Mouse (Mus musculus) lung, postnatal 0 days (tissue): ENCODE measurements at regions not wholly inside any gene's neighbourhood (a gene's known extent, or its start where the extent isn't known, plus 50 kb on each side); places are given as distances from the start of the nearest gene placed in this dataset.

ENCODE experiments used
- ATAC-seq: fragments of 200-750 bp; cut with Nextera tagmentation; 2 replicates; pipeline ENCODE4 v1.8.0; 2017; ENCODE audit warnings: moderate library complexity
- DNase-seq: peaks from one replicate; pipeline ENCODE4 v3.0.0-alpha.2; 2016; ENCODE audit warnings: low spot score
- H3K27ac ChIP-seq: fragments of 300-500 bp; sonication (generic); 2 replicates; pipeline ENCODE4 v1.5.1; 2014; ENCODE audit warnings: antibody characterized with exemption, mild to moderate bottlenecking, low read length, mixed read lengths
- H3K27me3 ChIP-seq: fragments of 300-500 bp; sonication (generic); replicated peaks from 2 replicates; pipeline ENCODE4 v1.6.1; 2014; ENCODE audit warnings: low read length, mixed read lengths; ENCODE audit not compliant: insufficient read depth
- H3K36me3 ChIP-seq: fragments of 300-500 bp; sonication (generic); 2 replicates; pipeline ENCODE4 v1.6.1; 2014; ENCODE audit warnings: low read length, mixed read lengths; ENCODE audit not compliant: insufficient read depth
- H3K4me1 ChIP-seq: fragments of 300-500 bp; sonication (generic); 2 replicates; pipeline ENCODE4 v1.6.1; 2014; ENCODE audit warnings: antibody characterized with exemption, low read depth, low read length, mixed read lengths; ENCODE audit not compliant: insufficient read depth
- H3K4me2 ChIP-seq: fragments of 300-500 bp; sonication (generic); replicated peaks from 2 replicates; pipeline ENCODE4 v1.6.1; 2014; ENCODE audit warnings: low read depth, mild to moderate bottlenecking, low read length, moderate library complexity, mixed read lengths
- H3K4me3 ChIP-seq: fragments of 300-500 bp; sonication (generic); 2 replicates; pipeline ENCODE4 v1.5.1; 2014; ENCODE audit warnings: low read depth, low read length
- H3K9ac ChIP-seq: fragments of 300-500 bp; sonication (generic); replicated peaks from 2 replicates; pipeline ENCODE4 v1.6.1; 2014; ENCODE audit warnings: low read depth, mild to moderate bottlenecking
- H3K9me3 ChIP-seq: fragments of 300-500 bp; sonication (generic); 2 replicates; pipeline ENCODE4 v1.6.1; 2016; ENCODE audit warnings: low read length, mixed read lengths
- CTCF ChIP-seq: IDR thresholded peaks from 2 replicates; pipeline ENCODE4 v1.5.1; 2016; ENCODE audit warnings: antibody characterized with exemption, mild to moderate bottlenecking
- EP300 ChIP-seq: IDR thresholded peaks from 2 replicates; pipeline ENCODE4 v1.6.1; 2016; ENCODE audit warnings: antibody characterized with exemption, mild to moderate bottlenecking, control low read depth
- WGBS: fragments of 180-500 bp; shearing (Covaris S2); extraction: QIAGEN DNeasy Blood & Tissue Kit; methylation state at CpG from one replicate; pipeline ENCODE4 v1.1.7; 2014; 5-methylcytosine and 5-hydroxymethylcytosine counted together

DNA sequence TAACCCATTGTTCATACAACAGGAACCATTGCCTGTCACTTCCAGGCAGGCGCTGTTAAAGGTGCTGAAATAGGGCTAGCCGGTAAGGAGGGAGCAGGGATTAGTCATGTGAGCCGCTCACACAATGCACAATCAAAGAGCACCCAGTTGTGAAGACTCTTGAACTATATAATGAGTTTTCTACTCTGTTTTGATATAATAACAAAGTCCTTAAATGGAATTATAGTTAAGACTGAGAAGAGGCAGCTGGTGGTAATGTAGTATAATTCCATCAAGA, 367.0 kb upstream of the Sash1 start:
- H3K36me3 ChIP-seq: no peaks in the 10 kb centered on the region
- H3K4me3 ChIP-seq: no peak overlapping the region
- peak; percentile 5 for DNase-seq
- H3K27me3 ChIP-seq: no peaks in the 10 kb centered on the region
- no peak for TF ChIP-seq EP300
- TF ChIP-seq CTCF: no peak
- H3K9ac ChIP-seq: no peak overlapping the region
- no peaks in the 10 kb centered on the region for H3K4me1 ChIP-seq
- no peaks in the 10 kb centered on the region for H3K9me3 ChIP-seq
- no peak overlapping the region for H3K4me2 ChIP-seq
- ATAC-seq: no peak
- 19% methylated on average over 3 of the region's 3 CpGs for WGBS
- H3K27ac ChIP-seq: no peak overlapping the region

DNA sequence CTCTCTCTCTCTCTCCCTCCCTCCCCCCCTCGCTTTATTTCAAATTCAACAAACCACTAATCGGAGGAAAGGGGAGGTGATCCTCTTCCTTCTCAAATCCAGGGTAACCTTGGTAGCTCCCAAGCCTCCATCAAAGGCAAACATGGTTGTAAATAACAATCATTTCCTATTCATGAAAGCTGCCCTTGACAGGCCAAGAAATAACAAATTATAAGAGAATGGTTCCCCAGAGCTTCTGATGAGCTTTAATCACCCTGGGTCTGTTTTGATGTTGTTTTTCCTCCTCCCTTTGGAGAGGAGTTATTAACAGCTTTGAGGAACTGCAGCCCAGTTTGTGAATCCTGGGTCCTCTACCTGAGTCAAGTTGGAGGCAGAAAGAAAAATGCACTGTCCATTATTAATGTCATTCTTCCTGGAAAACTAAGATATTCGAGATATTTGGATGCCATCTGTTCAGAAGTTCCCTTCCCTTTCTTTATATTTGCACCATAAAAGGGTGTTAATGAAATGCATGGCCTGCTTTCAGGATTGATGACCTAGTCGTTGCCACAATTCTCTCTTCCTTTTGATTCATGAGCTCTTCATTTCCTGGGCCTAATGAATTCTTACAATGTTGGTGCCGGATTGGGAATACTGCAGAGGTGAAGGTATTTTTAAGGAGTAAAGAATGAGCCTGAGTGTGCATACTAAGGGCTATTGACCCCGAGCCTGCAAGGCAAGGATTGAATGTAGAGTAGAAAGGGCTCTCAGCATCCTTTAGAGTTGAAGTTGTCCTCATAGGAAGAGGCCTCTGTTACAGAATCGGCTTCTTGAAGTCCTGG, 366.5 kb upstream of the Sash1 start:
- DNase-seq: no peak
- Histone ChIP-seq H3K27ac (no peak overlapping the region), H3K36me3 (no peaks in the 10 kb centered on the region), H3K27me3 (no peaks in the 10 kb centered on the region), H3K4me1 (no peaks in the 10 kb centered on the region), H3K9ac (no peak overlapping the region), H3K4me2 (no peak overlapping the region), H3K9me3 (no peaks in the 10 kb centered on the region), H3K4me3 (no peak overlapping the region)
- 46% methylated on average over 7 of the region's 7 CpGs for WGBS
- TF ChIP-seq CTCF (no peak), EP300 (no peak)
- no peak for ATAC-seq

DNA sequence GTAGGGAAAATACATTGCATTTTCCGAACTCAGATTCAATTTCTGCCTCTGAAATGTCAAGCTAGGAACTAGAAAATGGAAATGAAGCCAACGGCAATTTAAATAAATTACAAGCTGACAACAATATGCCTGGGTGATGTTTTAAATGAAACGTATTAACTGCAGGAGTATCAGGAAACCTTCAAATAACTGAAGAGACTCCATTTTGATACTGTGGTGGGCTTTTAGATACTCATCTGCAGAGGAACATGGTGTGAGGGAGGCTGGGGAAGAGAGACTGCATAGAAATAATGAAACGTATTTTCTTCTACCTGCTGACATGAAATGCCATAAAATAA, 357.4 kb upstream of the Sash1 start:
- no peak overlapping the region for H3K4me3 ChIP-seq
- no peaks in the 10 kb centered on the region for H3K4me1 ChIP-seq
- H3K4me2 ChIP-seq: no peak overlapping the region
- no peak overlapping the region for H3K27ac ChIP-seq
- 78% methylated on average over 4 of the region's 4 CpGs for WGBS
- H3K9ac ChIP-seq: no peak overlapping the region
- ATAC-seq (no peak), DNase-seq (no peak)
- TF ChIP-seq CTCF: no peak
- TF ChIP-seq EP300: no peak
- H3K36me3 ChIP-seq: no peaks in the 10 kb centered on the region
- H3K9me3 ChIP-seq: no peaks in the 10 kb centered on the region
- no peaks in the 10 kb centered on the region for H3K27me3 ChIP-seq

DNA sequence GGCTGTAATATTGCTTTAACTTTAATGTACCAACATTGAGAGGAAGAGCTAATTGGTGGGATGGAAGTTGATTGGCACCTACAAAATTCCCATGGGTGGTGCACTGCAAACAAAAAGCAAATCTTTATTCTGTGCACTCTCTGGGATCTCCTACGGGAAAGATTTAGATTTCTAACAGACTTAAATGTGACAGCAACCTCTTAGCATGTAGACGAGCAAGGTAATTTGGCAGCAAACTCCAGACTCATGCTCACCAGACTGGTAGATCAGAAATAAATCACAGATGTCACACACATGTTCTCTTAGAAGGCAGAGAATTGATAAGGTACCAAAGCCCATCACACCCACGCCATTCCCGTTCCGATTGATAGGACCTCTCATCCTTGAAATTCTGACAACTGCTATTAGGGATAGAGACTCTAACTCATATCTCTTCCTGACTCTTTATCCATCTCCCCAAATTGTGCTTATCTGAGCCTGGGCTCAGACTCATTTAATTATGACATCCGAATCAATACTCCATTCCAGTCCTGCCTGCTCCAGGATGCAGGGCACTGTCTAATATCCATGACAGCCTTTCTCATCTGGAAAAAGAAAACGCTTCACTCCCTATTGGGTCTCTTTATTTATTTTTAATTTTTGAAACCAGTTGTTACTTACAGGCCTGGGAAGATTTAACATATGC, 356.9 kb upstream of the Sash1 start:
- Histone ChIP-seq H3K36me3 (no peaks in the 10 kb centered on the region), H3K4me2 (no peak overlapping the region), H3K27me3 (no peaks in the 10 kb centered on the region), H3K9me3 (no peaks in the 10 kb centered on the region), H3K9ac (no peak overlapping the region), H3K4me1 (no peaks in the 10 kb centered on the region), H3K4me3 (no peak overlapping the region), H3K27ac (no peak overlapping the region)
- DNase-seq (no peak), ATAC-seq (no peak)
- TF ChIP-seq EP300 (no peak), CTCF (no peak)
- WGBS: 77% methylated on average over 7 of the region's 7 CpGs

DNA sequence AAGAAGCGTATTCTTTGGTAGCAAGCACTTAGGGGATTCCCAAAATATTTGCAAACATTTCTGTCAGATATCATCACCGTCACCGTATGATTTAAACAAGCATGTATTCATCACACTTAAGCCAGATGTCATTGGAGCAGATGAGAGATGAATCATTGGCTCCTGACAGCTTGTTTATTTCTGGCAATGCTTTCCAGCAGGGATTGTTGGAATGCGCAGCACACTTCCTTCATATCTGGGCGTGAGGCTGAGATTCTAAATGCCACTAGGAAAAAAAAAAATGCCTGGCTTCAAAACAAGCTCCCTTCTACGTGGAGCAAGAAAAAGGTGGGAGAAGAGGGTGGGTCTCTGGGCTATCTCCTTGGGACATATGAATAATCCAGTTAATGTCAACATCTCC, 354.1 kb upstream of the Sash1 start:
- TF ChIP-seq EP300 (peak; percentile 41; the same call in 1 of the 2 replicates), CTCF (no peak)
- H3K9ac ChIP-seq: no peak overlapping the region
- no peaks in the 10 kb centered on the region for H3K27me3 ChIP-seq
- H3K4me2 ChIP-seq: no peak overlapping the region
- H3K4me3 ChIP-seq: no peak overlapping the region
- H3K36me3 ChIP-seq: no peaks in the 10 kb centered on the region
- no peak overlapping the region for H3K27ac ChIP-seq
- H3K4me1 ChIP-seq: no peaks in the 10 kb centered on the region
- ATAC-seq (peak; percentile 38; the same call in 1 of the 2 replicates), DNase-seq (peak; percentile 48)
- no peaks in the 10 kb centered on the region for H3K9me3 ChIP-seq
- WGBS: 21% methylated on average over 6 of the region's 6 CpGs

DNA sequence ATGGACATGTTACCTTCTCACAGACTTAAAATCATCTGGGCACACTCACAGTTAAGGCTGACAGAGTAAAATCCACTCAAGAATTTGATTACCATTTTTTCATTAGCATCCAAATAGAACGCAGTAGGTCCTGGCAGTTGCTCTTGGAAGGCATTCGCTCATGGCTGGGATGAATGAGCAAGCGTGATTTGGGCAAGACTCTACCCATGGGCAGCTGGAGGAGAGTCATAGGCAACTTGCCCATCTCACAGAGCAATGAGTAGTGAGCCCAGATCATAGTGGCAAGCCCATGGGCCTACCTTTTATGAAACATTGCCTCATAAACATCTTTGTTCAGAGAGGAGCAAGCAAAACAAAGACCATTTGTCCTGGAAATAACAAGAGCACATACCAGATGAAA, 345.9 kb upstream of the Sash1 start:
- DNase-seq (no peak), ATAC-seq (no peak)
- H3K27ac ChIP-seq: no peak overlapping the region
- H3K9me3 ChIP-seq: no peaks in the 10 kb centered on the region
- TF ChIP-seq CTCF (no peak), EP300 (no peak)
- WGBS: 93% methylated on average over 3 of the region's 3 CpGs
- no peak overlapping the region for H3K4me2 ChIP-seq
- H3K4me3 ChIP-seq: no peak overlapping the region
- H3K27me3 ChIP-seq: no peaks in the 10 kb centered on the region
- no peaks in the 10 kb centered on the region for H3K4me1 ChIP-seq
- H3K9ac ChIP-seq: no peak overlapping the region
- no peaks in the 10 kb centered on the region for H3K36me3 ChIP-seq
